Mouse (Mus musculus) inflammation-experienced regulatory T-cells, adult 6 months (primary cell): Measurements from ENCODE around the gene Sars2. TPM values are rescaled to one million over a fixed set of nuclear protein-coding genes. Genes with fewer than 3 reads are reported as not detected.
"Not testable (repeated sequence)": the region's sequence is repeated elsewhere in the genome, so short reads cannot be mapped to it uniquely, and the experiment has no call there.

ENCODE experiments used
- ATAC-seq: one replicate; pipeline ENCODE4 v1.8.0; 2017
- polyA plus RNA-seq, 3 experiments: library from polyadenylated mRNA; unstranded; fragments of 100-300 nt; shearing (Covaris generic); gene quantifications; one replicate each; pipeline ENCODE4 v1.2.1; 2017

Sars2 gene
- 10 to 100 TPM in 2 of 3 experiments, 1 to 10 TPM in 1; 9.1 to 13.2 (median 10.8) TPM for polyA plus RNA-seq

- peak; percentile 98 for ATAC-seq
Observed at GRCm38 (mm10) chr7:28741709-28742438, at the start of gene Sars2, which contains the start of gene Mrps12. Gene Sars2 (plus strand): TSS chr7:28741992. Gene Mrps12 (minus strand): TSS chr7:28741820.

GRCm38 (mm10) chr7:28692545-28693320 lies 49.1 kb upstream of the Sars2 start, which contains the start of gene Fbxo27:
Gene Fbxo27 (plus strand): TSS chr7:28692849.
- no peak for ATAC-seq

GRCm38 (mm10) chr7:28693321-28693966 lies 48.3 kb upstream of the Sars2 start:
- peak; percentile 91 for ATAC-seq

DNA sequence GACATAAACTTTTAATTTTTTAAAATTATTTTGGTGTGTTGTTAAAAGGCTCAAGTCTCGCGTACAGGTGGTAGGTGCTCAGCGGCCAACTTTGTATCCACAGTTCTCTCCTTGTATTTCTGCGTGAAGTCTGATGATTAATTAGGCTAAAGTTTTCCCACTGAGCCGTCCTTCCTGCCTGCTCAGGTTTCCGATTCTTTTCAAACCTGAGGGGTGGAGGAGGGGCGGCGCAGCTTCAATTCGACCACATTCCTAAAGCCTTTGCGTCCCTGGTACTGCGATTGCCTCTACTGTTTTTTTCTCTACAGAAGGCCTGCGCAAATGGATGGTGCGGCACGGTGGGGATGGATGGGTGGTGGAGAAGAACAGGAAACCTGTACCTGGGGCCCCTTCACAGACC lies 47.4 kb upstream of the Sars2 start:
- no peak for ATAC-seq

DNA sequence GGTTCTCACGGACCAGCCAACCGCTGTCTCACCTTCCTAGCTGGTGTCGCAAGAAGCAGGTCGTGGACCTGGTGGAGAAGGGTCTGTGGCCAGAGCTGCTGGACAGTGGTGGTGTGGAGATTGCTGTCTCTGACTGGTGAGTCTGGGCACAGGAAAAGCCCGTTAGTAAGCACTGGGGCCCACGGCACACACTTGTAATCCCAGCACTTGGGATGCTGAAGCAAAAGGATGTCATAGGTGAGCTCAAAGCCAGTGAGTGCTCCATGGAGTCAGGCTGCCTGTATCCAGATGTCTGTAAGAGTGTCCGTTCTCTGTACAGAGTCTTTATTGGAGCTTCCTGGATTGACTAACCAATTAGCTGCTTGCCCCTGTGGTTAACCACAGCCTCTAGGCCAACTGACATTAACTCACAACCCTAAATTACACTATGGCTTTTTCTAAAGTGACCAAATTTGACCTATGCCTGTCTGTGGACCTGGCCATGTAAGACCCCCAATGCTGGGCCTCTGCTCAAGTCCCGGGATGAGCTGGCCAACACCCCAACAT lies 46.8 kb upstream of the Sars2 start:
- no peak for ATAC-seq

- ATAC-seq, result no peak
Observed at GRCm38 (mm10) chr7:28697277-28697676, 44.5 kb upstream of the Sars2 start.

DNA sequence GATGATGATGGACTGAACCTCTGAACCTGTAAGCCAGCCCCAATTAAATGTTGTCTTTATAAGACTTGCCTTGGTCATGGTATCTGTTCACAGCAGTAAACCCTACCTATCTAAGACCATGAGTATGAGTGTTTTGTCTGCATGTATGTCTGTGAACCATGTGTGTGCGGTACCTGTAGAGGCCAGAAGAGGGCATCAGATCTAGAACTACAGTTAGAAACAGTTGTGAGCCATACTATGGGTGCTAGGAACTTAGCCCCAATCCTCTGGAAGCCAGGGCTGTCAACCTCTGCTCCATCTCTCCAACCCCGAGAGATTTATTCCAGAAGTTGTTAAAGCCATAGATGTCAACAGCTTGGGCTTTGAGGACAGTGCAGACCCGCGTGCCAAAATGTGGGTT lies 41.5 kb upstream of the Sars2 start:
- ATAC-seq, result no peak

- ATAC-seq, result not testable (repeated sequence)
Observed at GRCm38 (mm10) chr7:28701306-28701705, 40.5 kb upstream of the Sars2 start.

DNA sequence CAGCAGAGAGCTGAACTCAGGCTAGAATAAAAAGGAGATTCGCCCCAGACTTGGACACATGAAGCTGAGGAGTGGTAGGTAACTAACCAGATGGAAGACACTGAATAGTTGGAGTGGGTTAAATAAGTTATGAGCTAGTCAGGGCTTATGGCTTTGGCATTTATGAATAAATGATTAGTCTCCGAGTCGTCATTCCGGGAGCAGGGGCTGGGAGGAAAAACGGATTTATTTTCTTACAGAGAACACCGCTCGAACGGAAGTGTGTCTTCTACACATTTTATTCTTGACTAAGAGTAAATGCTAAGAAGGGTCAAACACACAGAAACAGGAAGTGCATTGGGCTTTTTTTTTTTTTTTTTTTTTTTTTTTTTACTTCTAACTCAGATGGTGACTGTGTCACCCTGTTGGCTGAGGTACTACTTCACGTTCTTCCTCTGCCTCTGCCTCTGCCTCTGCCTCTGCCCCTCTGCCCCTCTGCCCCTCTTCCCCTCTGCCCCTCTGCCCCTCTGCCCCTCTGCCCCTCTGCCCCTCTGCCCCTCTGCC lies 39.1 kb upstream of the Sars2 start:
- peak; percentile 84 for ATAC-seq

GRCm38 (mm10) chr7:28709454-28709853 lies 32.3 kb upstream of the Sars2 start:
- no peak for ATAC-seq

- no peak for ATAC-seq
Observed at GRCm38 (mm10) chr7:28710962-28711361, 30.8 kb upstream of the Sars2 start.

- no peak for ATAC-seq
Observed at GRCm38 (mm10) chr7:28714667-28715066, 27.1 kb upstream of the Sars2 start.

DNA sequence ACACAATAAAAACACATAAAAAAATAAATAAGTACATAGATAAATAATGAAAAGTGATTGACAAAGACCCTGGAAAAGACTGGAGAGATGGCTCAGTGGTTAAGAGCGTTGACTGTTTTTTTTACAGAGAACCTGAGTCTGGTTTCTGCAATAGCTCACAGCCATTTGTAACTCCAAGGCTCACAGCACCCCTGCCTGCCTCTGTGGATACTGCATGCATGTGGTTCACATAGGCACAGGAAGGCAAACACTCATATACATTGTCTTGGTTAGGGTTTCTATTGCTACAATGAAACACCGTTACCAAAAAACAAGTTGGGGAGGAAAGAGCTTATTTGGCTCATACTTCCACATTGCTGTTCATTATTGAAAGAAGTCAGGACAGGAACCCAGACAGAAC lies 26.2 kb upstream of the Sars2 start:
- ATAC-seq, result no peak

DNA sequence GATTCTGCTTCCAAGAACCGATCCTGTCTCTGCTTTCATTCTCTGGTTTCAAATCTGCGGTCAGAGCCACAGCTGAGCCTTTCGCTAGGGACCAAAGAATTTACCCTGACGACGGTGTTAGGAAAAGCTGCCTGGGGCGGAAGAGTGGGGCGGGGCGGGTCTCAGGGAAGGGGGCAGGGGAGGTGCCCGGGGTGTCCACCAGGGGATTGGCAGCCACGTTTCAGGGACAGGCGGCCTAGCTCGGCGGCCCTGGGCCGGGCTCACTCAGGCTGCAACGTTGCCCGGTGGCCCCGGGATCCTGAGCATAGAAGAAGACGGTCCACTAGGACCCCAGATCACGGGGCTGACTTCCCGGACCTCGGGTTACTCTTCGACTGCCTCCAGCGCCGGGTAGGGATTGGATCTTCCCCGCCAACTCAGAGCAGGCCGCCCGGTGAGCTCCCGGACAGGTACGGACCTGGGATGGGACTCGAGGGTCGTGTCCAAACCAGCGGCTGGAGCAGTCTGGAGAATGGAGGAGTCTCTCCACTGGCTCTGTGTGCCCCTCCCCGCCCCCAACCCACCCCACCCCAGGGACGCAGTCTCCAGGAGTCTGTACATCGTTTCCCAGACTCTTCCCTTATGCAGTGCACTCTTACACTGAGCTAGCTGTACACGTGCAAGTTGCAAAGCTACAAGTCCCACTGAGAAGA lies 25.1 kb upstream of the Sars2 start, which contains the start of gene Fbxo17:
Gene Fbxo17 (plus strand): TSS at position 215 of the 692 bp plus-strand sequence.
- ATAC-seq, result peak; percentile 80

GRCm38 (mm10) chr7:28717726-28718125 lies 24.1 kb upstream of the Sars2 start:
- ATAC-seq, result no peak

DNA sequence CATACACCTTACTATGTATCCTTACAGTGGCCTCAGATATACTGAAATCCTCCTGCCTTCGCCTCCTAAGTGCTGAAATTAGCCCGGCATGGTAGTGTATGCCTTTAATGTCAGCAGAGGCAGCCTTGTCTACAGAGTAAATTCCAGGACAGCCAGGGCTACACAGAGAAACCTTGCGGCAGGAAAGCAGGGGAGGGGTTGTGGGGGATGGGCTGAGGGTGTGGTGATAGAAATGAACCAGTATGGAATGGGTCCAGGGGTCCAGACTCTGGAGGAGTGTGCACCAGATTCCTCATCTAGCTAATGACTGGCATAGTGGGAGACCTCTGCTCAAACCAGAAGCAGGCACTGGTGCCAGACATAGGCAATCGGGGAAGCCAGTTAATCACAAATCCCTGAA lies 22.6 kb upstream of the Sars2 start:
- ATAC-seq, result no peak

GRCm38 (mm10) chr7:28719650-28720049 lies 22.1 kb upstream of the Sars2 start:
- ATAC-seq, result no peak

DNA sequence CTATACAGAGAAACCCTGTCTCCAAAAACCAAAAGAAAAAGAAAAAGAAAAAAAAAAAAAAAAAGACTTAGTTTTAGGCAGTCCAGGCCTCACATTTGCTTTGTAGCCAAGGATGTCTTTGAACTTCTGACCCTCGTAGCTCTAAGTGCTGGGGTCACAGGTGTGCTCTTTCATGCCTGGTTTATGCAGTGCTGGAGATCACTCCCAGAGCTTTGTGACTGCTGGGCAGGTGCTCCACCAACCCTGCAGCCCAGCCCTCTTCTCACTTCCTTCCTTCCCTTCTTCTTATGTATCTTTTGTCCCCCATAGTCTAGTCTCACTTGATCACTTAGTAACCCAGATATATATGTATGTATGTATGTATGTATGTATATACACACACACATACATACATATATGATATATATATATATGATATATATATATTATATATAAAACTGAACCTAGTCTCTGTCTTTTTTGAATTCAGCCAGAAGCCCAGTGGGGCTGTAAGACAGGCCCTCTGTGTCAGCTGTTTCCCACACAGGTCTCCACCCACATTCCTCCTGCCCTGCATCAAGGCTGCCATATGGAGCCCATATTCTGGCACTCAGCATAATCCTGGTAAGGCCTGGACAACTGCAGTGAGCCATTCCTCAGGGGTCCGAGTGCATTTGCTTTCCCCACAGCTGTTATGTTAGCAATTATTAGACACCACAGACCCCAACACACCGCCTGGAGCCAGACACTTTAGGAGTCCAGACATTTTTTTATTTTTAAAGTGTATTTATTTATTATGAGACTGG lies 20.8 kb upstream of the Sars2 start:
- ATAC-seq, result no peak

DNA sequence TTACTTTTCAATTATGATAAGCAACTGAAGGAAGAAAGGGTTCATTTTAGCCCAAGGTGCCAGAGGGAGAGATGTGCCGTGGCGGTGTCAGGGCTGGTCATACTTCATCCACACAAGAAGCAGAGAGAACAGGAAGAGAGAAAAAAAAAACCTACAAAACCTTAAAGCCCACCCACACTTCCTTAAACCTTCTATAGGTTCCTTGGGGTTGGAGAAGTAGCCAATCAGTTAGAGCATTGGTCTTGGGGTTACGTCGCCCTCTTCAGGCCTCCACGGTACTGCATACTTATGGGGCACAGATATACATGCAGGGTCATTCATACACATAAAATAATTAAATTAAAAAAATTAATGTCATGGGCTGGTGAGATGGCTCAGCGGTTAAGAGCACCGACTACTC lies 19.7 kb upstream of the Sars2 start:
- no peak for ATAC-seq

- no peak for ATAC-seq
Observed at GRCm38 (mm10) chr7:28724613-28725012, 17.2 kb upstream of the Sars2 start.

DNA sequence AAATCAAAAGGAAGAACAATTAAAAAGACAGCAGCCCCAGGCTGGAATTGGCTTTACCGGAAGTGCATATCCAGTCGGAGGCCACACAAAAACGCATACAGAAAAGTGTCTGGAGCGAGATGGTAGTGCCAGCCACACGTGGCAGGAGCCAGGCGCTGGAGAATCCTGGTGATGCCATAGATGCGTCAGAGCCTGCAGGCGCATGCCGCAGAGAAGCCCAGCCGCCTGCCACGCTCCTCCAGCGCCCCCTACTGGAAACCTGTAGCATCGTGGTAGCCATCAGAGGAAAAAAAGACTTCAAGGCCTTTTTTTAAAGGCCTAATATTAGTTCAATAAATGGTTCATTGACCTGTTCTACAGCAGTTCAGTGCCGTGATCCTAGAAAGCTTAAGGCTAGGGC lies 15.2 kb upstream of the Sars2 start:
- ATAC-seq, result peak; percentile 87
